Mouse (Mus musculus) kidney, embryonic 15.5 days (tissue): ENCODE measurements around the gene Gm13769. TPM values are rescaled to one million over a fixed set of nuclear protein-coding genes. Genes with fewer than 3 reads are reported as not detected.
"Not testable (repeated sequence)": the region's sequence is repeated elsewhere in the genome, so short reads cannot be mapped to it uniquely, and the experiment has no call there.

ENCODE experiments used
- ATAC-seq: fragments of 200-750 bp; cut with Nextera tagmentation; replicated peaks from 2 replicates; pipeline ENCODE4 v1.8.0; 2017; ENCODE audit warnings: moderate TSS enrichment; ENCODE audit not compliant: low FRiP score
- H3K27ac ChIP-seq: fragments of 300-500 bp; sonication (generic); 2 replicates; pipeline ENCODE4 v1.5.1; 2015; ENCODE audit warnings: mild to moderate bottlenecking, inconsistent platforms
- H3K27me3 ChIP-seq: fragments of 300-500 bp; sonication (generic); 2 replicates; pipeline ENCODE4 v1.6.1; 2015; ENCODE audit warnings: inconsistent platforms
- H3K36me3 ChIP-seq: fragments of 300-500 bp; sonication (generic); 2 replicates; pipeline ENCODE4 v1.6.1; 2015; ENCODE audit warnings: inconsistent platforms
- H3K4me1 ChIP-seq: fragments of 300-500 bp; sonication (generic); 2 replicates; pipeline ENCODE4 v1.6.1; 2015; ENCODE audit warnings: inconsistent platforms
- H3K4me2 ChIP-seq: fragments of 300-500 bp; sonication (generic); 2 replicates; pipeline ENCODE4 v1.6.1; 2015; ENCODE audit warnings: moderate library complexity, mild to moderate bottlenecking, inconsistent platforms
- H3K4me3 ChIP-seq: fragments of 300-500 bp; sonication (generic); replicated peaks from 2 replicates; pipeline ENCODE4 v1.5.1; 2015; ENCODE audit warnings: mild to moderate bottlenecking, inconsistent platforms
- H3K9ac ChIP-seq: fragments of 300-500 bp; sonication (generic); 2 replicates; pipeline ENCODE4 v1.6.1; 2015; ENCODE audit warnings: mild to moderate bottlenecking, inconsistent platforms
- H3K9me3 ChIP-seq: fragments of 300-500 bp; sonication (generic); replicated peaks from 2 replicates; pipeline ENCODE4 v1.6.1; 2016; ENCODE audit warnings: inconsistent platforms
- WGBS: fragments of 180-500 bp; shearing (Covaris S2); methylation state at CpG from one replicate; pipeline ENCODE4 v1.1.7; 2015; ENCODE audit warnings: mixed read lengths; 5-methylcytosine and 5-hydroxymethylcytosine counted together
- polyA plus RNA-seq: library from polyadenylated mRNA; unstranded; fragments of >200 nt; fragmentation: Nextera tagmentation; extraction: Ambion mirVana; gene quantifications from 2 replicates; pipeline ENCODE4 v1.2.1, GENCODE M21; 2015

Gm13769 gene
- 0.13 TPM in 1 of 2 replicates, not detected in the other for polyA plus RNA-seq

GRCm38 (mm10) chr2:90321900-90322299 is at the start of gene Gm13769:
Gene Gm13769 (plus strand): TSS chr2:90322200.
- H3K4me1 ChIP-seq, H3K4me2 ChIP-seq, H3K27me3 ChIP-seq, H3K4me3 ChIP-seq, ATAC-seq, H3K9me3 ChIP-seq, H3K36me3 ChIP-seq, H3K27ac ChIP-seq, H3K9ac ChIP-seq: not testable (repeated sequence)
- WGBS = no CpG with 5 or more reads among the region's 6 CpGs

DNA sequence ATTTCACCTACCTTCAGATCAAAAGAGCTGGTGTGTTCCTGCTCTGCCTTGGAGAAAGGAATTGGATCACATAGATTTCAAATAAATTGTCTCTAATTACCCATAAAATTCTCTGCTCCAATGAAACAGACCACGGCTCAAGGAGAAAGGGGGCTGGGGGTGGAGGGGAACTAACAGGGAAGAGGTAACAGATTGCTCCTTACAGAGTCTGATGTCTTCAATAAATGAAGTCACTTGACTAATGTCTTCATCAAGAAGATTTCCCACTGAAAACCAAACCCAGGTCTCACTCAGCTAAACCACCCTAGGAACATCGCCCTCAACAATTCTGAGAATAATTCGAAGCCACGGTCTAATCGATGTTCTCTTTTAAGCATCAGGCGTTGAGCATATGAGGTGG is 29.3 kb upstream of the Gm13769 start, which contains the start of gene Olfr1272:
TSS of gene Olfr1272 (minus strand) at position 101 of the 400 bp plus-strand sequence.
- H3K4me1 ChIP-seq = no peaks in the 10 kb centered on the region
- ATAC-seq = no peak
- 80% methylated on average over 6 of the region's 6 CpGs for WGBS

DNA sequence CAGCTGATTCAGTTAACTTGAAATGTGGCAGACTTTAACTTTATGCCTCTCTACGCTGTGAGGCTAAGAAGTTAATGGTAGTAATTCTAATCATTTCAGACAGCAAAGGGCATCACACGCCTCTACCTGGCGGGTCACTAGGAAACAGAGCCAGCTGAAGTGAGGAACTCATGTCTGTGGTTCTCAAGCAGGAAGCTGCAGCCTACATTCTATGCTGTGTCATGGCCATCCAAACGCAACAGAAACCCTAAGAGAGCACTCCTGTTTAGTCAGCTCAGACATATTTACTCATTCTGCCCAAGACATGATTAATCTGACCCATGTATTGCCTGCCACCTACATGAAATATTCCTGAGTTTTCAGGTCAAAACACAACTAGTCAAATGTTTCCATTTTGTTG is 24.7 kb downstream of the Gm13769 start:
- no CpG with 5 or more reads among the region's 4 CpGs for WGBS
- not testable (repeated sequence) for H3K9ac ChIP-seq, ATAC-seq

More for the DNA sequence above, 29.3 kb upstream of the Gm13769 start, which contains the start of gene Olfr1272:
- H3K9me3 ChIP-seq = no peaks in the 10 kb centered on the region
- no peak within 1 kb of the TSS for H3K4me3 ChIP-seq
- H3K36me3 ChIP-seq = no peaks in the 10 kb centered on the region
- no peak within 1 kb of the TSS for H3K9ac ChIP-seq
- no peak within 1 kb of the TSS for H3K27ac ChIP-seq
- no peaks in the 10 kb centered on the region for H3K27me3 ChIP-seq
- no peak within 1 kb of the TSS for H3K4me2 ChIP-seq

DNA sequence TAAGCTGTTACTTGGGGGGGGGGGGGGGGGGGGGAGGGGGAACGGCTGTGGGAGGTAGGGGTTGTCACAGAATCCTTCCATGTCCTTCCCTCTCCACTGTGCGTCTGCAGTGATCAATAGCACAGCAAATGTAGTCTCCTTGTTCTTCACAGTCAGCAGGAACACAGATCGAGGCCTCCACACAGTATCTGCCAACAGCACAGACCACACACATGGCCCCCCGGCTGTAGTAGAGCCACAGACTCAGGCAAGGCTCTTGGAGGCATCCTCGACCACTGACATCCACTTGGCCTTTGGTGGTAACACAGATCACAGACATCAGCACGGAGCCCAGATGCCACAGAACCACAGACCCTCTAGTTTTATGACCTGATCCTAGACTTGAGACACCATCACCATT is 29.0 kb downstream of the Gm13769 start:
- not testable (repeated sequence) for H3K4me2 ChIP-seq, H3K9me3 ChIP-seq, H3K4me1 ChIP-seq, H3K27me3 ChIP-seq, H3K36me3 ChIP-seq, H3K27ac ChIP-seq, H3K4me3 ChIP-seq, H3K9ac ChIP-seq, ATAC-seq
- WGBS = no CpG with 5 or more reads among the region's 6 CpGs

More for the DNA sequence above, 24.7 kb downstream of the Gm13769 start:
- H3K4me3 ChIP-seq, H3K4me1 ChIP-seq, H3K27me3 ChIP-seq, H3K4me2 ChIP-seq, H3K27ac ChIP-seq, H3K36me3 ChIP-seq, H3K9me3 ChIP-seq: not testable (repeated sequence)

DNA sequence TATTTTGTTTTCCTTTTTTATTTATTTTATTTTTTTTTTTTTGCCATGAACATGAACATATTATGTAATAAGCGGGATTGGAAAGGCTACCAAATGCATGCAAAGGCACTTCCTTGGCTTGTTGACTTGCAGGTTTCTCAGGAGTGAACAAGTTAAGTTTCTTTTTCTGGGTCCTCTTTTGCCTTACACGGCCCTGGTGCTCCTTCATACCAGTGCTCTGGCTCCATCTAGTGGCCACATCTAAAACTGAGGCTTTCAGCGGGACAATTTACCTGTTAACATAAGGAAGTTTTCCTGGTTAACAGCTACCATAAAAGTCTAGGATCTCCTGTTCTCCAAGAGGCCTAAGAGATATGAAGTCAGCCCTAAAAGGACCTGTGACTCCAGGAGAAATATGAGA is 29.5 kb downstream of the Gm13769 start:
- not testable (repeated sequence) for H3K27me3 ChIP-seq, H3K4me2 ChIP-seq, H3K4me1 ChIP-seq, H3K36me3 ChIP-seq, H3K4me3 ChIP-seq, H3K9ac ChIP-seq, H3K27ac ChIP-seq, H3K9me3 ChIP-seq
- ATAC-seq = 0 out of 2 replicates have a peak, but pooled peaks have one; percentile 46
- no CpG with 5 or more reads among the region's 3 CpGs for WGBS

DNA sequence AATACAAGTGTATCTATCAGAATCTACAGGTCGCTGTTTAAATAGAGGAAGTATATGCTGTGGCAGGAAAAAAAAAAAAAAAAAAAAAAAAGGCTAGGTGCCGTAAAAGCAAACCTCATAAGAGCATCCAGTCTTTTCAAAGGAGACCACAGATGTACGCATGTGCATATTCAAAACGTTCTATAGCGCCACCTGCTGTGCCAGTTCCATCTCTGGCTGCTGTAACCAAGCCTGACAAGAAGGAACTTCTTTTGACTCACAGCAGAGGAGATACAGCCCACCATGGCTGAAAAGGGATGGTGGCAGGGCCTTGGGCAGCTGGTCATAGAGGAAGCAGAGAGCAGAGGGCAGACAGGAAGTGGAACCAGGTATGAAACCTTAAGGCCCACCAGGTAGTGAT is 37.2 kb downstream of the Gm13769 start:
- H3K4me3 ChIP-seq, H3K9ac ChIP-seq, H3K27me3 ChIP-seq, H3K4me1 ChIP-seq, H3K36me3 ChIP-seq, H3K27ac ChIP-seq, H3K9me3 ChIP-seq, ATAC-seq, H3K4me2 ChIP-seq: not testable (repeated sequence)
- WGBS = no CpG with 5 or more reads among the region's 5 CpGs

DNA sequence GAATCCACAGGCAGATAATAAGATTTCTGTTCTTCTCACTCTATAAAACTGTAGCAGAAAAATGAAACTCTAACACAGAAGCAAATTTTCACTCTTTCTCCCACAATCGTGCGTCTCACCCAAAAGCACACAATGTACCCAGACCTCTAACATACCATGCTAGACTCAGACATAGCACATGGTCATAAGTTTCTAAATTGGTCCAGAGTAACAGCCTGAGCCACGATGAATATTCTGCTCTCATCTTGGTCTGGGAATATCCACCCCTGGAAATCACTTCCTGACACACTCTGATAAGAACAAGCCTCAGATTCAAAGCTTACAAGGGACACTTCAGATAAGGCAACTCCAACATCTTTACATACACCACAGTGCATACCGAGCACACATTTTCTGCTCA is 38.2 kb downstream of the Gm13769 start:
- not testable (repeated sequence) for H3K27me3 ChIP-seq, H3K9me3 ChIP-seq, H3K4me3 ChIP-seq, H3K36me3 ChIP-seq, H3K4me1 ChIP-seq, H3K9ac ChIP-seq, H3K27ac ChIP-seq, H3K4me2 ChIP-seq, ATAC-seq
- WGBS = no CpG with 5 or more reads among the region's 4 CpGs

Other genes with a start within 250 kb of the Gm13769 start
- gene Olfr1269, start 200.8 kb upstream of the Gm13769 start, polyA plus RNA-seq = not detected in 2 replicates
- gene Olfr32, start 179.9 kb upstream of the Gm13769 start, polyA plus RNA-seq = not detected in 2 replicates
- 0.06 TPM in 1 of 2 replicates, not detected in the other for gene Olfr1270, start 169.1 kb upstream of the Gm13769 start, polyA plus RNA-seq
- not detected in 2 replicates for gene Olfr1506, start 97.7 kb upstream of the Gm13769 start, polyA plus RNA-seq
- gene Olfr142, start 64.6 kb upstream of the Gm13769 start, polyA plus RNA-seq = not detected in 2 replicates
- not detected in 2 replicates for gene Olfr1271, start 51.2 kb upstream of the Gm13769 start, polyA plus RNA-seq
- gene Olfr1272, start 29.4 kb upstream of the Gm13769 start, polyA plus RNA-seq = not detected in 2 replicates
- gene Olfr1274-ps, start 76.5 kb downstream of the Gm13769 start, polyA plus RNA-seq = not detected in 2 replicates